Mouse (Mus musculus) left cerebral cortex, postnatal 4 days (tissue): ENCODE data around the gene Insl5. TPM values are rescaled to one million over a fixed set of nuclear protein-coding genes. Genes with fewer than 3 reads are reported as not detected.
A peak's percentile ranks its signal among the peaks of the same experiment; 100 is the strongest.

Experiments used
- DNase-seq: peaks from one replicate; pipeline ENCODE4 v3.0.0-alpha.2; 2022
- intact Hi-C: fragments of 180-260 bp; cut with DNase I; formaldehyde crosslinking; loops from one replicate; pipeline ENCODE4 v1.15.1; 2025
- total RNA-seq, 2 experiments: library from RNA; stranded (reverse); gene quantifications; 2 replicates each; pipeline ENCODE4 v1.2.3; 2021

Gene Insl5
- total RNA-seq, 2 experiments from 2014 or later = not detected

DNA sequence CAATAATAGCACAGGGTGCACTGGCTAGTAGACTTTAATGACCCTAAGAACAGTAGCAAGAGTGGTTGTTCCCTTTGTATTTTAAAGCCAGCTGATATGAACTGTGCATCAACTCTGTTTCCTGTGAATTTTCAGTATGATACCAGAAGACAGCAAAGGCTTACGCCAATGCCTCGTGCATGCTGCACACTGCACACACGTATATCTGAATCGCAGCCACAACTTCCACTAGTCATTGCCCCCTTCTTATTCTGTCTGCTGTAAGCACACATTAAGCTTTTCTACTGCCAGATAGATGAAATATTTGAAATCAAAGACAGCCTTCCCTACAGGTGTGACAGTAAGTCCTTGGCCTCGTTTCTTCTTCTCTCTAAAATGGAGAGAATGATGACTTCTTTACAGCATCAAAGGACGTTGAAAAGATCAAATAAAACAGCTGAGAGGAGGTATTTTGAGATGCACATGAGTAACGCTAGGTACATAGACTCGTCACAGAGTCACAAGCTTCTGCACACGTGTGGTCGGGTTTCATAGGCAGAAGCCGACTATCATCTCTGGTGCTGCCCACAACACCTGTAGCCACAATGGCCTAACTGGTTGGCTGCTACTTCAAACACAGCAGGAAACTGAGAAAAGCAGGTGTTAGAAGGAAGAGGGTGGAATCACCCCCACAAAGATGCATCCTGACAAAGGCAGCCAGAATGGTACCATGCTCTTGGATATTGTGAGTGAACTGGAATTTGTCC, 35.9 kb downstream of the Insl5 start:
- intact Hi-C loops = no loop called here

DNA sequence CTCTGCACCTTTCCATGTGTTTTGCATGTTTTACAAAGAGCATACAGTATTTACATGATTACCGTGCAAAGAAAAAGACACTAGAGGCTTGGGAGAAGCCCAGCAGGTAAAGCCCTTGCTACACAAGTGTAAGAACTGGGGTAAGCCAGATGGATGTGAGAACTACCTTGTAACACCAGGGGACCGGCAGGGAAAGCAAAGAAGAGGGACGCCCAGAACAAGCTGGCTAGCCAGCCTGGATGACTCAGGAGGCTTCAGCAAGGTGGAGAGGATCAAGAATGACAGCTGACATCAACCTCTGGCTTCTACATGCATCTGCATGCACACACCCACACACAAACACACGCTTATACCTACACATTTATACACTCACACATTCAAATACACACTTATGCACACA, 36.6 kb downstream of the Insl5 start:
- intact Hi-C loops = no loop called here
- no peak for DNase-seq

More for the DNA sequence above, 35.9 kb downstream of the Insl5 start:
- no peak for DNase-seq

DNA sequence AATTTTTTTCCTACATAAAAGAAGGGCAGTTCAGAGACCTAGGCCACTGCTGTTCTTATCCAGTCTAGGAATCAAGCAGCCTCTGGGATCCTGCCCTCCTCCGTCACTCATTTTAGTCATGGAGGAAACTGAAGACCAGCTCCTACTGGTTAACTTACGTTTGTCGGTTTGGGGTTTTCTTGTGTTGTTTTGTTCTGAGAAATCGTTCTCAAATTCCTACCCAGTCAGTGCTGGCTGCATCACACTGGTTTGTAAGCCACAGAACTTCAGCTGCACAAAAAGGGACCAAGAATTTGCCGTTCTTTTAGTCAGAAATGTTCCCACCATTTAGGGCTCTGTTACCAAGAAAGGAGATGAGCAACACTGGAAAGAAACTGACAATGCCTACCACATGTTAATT, 37.3 kb downstream of the Insl5 start:
- DNase-seq = no peak
- intact Hi-C loops = loop anchor here (5.0 to 10.0 kb wide), 3 partner anchors 125 to 358 kb away; partner anchors contain the start of genes Mier1 and Wdr78

DNA sequence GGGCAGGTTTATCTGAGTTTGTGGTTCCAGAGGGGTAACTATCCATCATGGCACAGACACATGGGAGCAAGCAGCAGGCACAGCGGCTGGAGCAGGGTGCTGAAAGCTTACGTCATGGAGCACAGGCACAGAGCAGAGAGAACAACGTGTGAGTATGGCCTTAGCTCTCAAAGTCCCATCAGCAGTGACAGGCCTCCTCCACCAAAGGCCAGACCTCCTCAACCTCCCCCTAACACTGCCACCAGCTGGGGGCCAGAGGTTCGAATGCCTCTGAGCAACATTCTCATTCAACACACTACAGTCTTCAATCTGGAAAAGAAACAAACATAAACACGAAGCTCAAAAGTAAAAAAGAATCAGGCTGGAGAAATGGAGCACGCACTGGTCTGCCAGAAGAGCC, 38.1 kb downstream of the Insl5 start:
- intact Hi-C loops = loop anchor here (5.0 to 10.0 kb wide), 3 partner anchors 126 to 359 kb away; partner anchors contain the start of genes Mier1 and Wdr78

DNA sequence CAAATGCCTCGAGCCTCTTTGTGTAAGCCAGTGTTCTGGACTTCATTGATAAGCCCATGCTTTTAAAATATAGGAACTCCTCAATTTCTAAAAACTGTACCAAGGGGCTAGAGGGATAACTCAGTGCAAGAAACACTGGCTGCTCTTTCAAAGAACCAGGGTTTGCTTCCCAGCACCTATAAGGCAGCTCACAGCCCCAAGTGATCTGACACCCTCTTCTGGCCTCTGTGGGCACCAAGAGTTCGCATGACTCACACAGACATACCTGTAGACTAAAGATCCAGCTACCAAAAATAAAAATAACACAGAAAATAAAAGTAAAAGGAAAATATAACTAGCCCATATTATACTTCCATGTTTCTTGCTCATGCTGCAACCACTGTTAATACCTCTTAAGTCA, 38.9 kb downstream of the Insl5 start:
- intact Hi-C loops = loop anchor here (5.0 to 10.0 kb wide), 3 partner anchors 127 to 360 kb away; partner anchors contain the start of genes Mier1 and Wdr78
- DNase-seq = no peak

More for the DNA sequence above, 38.1 kb downstream of the Insl5 start:
- DNase-seq = no peak

DNA sequence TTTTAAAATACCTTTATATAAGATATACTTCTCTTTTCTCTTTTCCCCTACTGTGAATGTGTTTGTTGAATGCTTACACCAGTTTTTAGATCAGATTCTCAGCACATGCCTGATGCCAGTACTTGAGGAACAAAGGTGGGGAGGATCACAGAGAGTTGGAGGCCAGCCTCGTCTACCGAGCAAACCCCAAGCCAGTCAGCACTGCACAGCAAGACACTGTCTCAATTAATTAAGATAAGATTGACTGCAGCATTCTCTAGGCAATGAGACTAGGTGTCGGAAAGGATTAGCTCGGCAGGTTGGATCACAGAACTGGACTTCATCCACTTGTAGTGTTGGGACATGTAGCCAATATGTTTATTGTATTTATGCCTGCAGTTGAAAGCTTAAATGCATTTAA, 39.3 kb downstream of the Insl5 start:
- no peak for DNase-seq
- intact Hi-C loops = loop anchor here (5.0 to 10.0 kb wide), 3 partner anchors 127 to 360 kb away; partner anchors contain the start of genes Mier1 and Wdr78

DNA sequence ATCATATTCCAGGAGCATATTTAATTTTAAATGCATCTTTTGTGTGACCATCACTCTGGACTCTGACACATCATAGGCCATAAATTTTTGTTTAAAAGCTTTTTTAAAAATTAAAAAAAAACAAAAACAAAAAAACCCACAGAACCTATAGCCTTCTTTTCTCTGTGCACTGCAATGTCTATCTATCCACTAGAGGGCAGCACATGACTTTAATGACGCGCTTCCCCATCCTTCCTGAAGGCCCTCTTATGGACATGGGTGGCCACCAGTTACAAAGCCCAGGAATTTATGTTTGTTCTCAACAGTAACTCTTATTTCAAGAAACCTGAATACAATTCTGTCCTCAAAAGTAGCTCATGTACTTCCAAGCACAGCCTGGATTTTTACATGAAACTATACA, 39.7 kb downstream of the Insl5 start:
- intact Hi-C loops = loop anchor here (5.0 to 10.0 kb wide), 3 partner anchors 128 to 360 kb away; partner anchors contain the start of genes Mier1 and Wdr78
- DNase-seq = peak; percentile 39

DNA sequence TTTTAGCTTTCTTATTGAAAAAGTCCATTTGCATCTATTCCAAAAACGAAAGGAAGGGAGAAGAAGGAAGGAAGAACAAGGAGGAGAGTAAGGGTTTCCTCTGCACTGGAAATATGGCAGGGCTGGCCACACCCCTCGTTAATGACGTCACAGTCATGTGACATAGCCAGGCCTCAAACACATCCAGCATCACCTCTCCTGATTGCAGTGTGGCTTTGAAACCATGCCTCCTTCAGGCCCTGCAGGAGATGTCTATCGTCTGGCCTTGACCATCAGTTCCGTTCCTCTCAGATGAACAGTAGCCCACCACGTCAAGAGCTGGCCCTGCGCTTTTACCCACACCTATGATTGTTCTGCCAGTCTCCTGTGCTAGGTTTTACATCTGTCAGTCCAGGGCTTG, 40.5 kb downstream of the Insl5 start:
- DNase-seq = no peak
- intact Hi-C loops = loop anchor here (5.0 to 10.0 kb wide), 3 partner anchors 129 to 361 kb away; partner anchors contain the start of genes Mier1 and Wdr78

DNA sequence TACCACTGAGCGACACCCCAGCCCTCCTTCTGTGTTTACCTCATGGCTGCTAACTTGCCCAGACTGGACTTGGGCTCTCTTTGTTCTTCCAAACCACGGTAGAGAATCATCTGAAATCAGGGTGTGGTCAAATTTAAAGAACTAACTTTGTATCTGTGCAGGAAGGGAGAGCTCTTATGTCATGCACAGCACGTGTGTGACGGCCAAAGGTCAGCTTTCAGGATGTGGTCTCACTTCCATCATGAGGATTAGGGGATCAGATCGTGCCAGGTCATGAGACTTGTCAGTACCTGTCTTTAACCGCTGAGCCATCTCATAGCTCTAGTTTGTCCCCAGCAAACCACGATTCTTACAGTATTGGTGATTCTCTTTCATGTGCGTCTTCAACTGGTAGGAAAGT, 44.9 kb downstream of the Insl5 start:
- intact Hi-C loops = loop anchor here (10.0 kb wide), 1 partner anchor 133 kb away; the partner anchor contains the start of genes Mier1 and Wdr78
- no peak for DNase-seq

DNA sequence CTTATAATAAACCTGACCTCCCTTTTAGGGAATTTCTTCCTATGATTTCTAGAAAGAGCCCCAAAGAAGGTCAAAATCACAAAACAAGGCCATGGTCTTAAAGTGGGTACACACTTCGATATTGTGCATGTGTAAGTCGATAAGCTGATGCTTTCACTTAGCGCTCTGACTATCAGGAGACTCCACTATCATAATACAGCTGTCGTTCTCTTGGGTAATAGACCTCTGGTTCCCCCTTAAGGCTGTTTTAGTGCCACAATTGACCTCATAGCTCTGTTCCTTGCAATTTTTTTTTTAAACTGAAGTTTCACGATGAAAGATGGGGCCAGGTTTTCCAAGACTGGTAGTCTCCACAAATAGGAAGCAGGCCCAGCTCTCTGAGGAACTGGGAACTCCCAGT, 47.3 kb downstream of the Insl5 start:
- intact Hi-C loops = no loop called here

DNA sequence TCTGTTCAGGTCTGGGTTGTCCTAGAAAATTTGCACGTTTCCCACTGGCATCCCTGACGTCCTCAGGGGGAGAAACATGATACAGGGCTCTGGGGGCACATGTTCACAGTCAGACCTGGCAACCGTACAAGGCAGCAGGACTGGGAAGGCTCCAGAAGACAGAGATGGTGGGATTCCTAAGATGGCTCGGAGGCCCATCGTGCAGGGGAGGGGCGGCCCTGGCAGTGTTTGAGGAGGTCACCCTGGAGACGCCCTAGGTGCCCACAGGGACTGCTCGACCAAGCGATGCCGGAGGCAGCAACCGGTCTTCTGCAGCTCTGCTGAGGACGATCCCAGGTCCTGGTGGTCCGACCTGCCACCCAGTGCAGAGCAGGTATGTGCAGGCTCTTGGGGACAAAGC, 48.2 kb downstream of the Insl5 start, which contains the start of gene Tctex1d1:
Gene Tctex1d1 (plus strand): TSS at position 167 of the 400 bp plus-strand sequence.
- DNase-seq = peak; percentile 46

More for the DNA sequence above, 47.3 kb downstream of the Insl5 start:
- DNase-seq = no peak

DNA sequence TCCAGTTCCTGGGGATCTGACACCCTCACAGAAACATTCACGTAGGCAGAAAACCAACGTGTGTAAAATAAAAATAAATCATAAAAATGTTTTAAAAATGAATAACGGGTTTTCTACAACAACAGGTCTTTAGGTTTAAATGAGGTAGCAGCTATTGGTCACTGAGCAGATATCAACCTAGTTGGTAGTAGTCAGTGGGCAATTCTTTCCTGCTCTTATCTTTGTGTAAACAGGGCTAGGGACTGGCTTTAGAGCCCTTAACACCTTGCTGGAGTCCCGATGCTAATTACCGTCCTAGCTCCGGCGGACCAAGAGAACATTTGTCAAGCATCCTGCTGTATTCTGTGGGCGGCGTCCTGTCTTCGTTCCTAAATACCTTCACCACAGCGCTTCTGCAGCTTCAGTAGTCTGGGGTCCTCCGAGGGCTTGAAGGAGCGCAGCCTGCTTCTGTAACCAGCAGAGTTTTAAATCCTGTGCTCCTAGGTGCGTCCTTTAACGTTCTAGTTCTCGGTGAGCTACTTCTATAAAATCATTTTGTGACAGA, 48.8 kb downstream of the Insl5 start:
- intact Hi-C loops = no loop called here
- no peak for DNase-seq

More for the DNA sequence above, 48.2 kb downstream of the Insl5 start, which contains the start of gene Tctex1d1:
- intact Hi-C loops = no loop called here

DNA sequence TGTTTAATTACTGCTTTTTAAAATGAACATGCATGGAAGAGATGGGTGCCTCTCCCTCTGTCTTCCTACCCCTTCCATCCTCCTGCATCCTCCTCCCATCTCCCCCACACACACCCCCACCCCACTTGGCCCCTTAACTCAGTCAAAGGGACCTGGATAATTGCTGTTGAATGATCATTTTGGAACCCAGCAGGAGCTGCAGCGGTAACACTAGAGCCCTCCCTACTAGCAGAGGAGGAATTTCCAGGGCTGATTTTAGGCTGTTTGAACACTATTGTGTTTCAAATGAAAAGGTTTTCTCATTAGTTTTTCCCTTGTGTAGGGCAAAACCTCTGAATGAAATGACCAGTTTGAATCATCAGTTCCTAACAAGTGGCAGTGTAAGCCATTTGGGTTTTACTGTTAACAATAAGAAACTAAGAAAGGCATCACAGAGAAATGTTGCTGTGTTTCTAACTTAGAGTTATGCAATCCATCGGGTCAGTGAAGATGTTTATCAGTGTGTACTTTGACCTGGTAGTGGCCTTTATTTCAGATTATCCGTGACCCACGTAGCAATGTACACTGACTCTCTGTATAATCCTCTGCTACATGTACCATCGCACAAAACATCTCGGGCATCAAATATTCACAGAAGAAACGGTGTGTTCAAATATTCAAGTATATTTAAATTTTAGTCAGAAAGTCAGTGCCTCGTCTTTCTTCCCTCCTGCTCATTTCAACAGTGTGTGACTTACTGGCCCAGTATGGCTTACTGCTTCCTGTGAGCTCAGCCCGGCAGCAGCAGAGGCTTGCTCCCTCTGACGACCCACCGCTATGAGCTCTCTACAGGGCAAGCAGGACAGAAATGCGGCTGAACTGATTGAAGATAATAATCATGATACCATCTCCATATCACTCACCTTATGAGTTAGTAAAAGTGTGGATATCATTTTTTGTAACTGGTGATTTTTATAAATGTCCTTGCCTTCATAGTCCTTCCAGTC, 50.1 kb downstream of the Insl5 start:
- intact Hi-C loops = no loop called here
- no peak for DNase-seq

DNA sequence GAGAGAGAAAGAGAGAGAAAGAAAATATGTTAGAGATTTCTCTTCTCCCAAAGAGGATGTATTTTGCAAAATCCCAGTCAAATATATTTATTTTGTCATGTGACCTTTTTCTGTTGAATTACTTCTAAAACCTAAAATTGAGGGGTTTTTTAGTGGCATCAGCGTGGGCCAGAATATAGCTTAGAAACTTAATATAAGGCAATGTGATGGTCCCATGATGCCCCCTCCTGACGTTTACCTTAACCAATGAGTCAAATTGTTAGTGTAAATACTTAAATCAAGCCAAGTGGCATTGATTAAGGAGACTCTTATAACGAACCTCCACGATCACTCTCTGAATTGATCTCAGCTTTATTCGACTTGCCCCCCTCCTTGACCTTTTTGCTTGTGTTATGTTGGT, 52.5 kb downstream of the Insl5 start:
- no peak for DNase-seq
- intact Hi-C loops = no loop called here

DNA sequence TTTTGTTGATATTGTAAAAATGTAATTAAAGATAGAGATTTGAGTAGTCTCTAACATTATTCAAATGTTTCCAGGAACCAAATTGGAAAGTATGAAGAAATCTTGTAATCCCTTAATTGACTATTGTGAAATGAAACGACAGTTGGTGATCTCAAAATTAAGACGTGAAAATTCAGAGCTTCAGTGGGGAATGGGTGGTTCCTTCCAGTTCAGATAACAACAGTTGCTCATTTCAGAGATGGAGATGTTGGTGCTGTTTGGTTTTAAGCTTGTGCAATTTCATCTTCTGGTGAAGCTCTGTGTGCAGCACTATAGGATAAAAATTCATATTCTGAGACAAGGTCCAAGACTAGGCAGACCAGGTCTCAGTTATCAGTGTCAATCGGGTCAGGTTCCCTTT, 54.6 kb downstream of the Insl5 start:
- DNase-seq = no peak
- intact Hi-C loops = no loop called here

DNA sequence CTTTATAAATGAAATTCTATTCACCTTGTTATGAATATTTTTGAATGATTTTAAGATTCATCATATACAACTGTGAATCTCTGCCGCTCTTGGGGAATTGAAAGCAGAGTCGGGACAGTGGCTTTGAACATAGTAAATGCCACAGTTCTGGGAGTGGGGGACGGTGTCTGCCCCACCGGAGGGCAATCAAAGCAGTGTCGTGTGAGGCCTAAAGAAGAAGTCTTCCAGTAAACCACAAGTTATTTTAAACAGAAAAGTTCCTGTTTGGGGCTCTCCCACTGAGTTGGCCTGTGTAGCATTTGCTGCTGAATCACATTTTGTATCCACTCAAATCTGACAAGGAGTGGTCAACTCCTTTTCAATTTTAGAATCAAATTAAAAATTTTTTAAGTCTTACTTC, 55.5 kb downstream of the Insl5 start:
- intact Hi-C loops = no loop called here
- DNase-seq = no peak

DNA sequence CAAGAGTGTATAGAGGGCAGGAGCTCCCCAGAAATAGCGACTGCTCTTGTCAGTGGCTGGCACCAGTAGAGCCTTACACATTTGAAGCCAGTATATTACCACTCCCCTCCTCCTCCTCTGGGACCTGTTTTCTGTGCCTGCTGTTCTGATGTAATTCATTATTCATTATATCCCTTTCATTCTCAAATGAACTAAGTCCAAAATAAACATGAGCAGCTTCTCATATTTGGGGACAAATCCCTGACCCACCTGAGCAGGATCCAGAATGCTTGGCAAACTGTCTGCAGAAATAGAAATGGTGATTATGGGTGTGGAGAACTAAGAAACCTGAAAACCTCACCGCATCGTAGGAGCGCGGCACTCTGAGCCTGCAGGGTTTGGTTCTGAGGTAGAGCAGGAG, 57.0 kb downstream of the Insl5 start:
- intact Hi-C loops = no loop called here
- DNase-seq = no peak
